Mouse (Mus musculus) lung, adult 18-20 months (tissue): ENCODE results near the gene Ltbp4.

ENCODE experiments used
- DNase-seq, 2 experiments: peaks; one replicate each; pipeline ENCODE4 v3.0.0; 2022; ENCODE audit warnings: mixed read lengths in 2 of 2

Ltbp4 gene

GRCm38 (mm10) chr7:27337175-27337853 lies at the start of gene Ltbp4:
TSS of gene Ltbp4 (minus strand) at chr7:27337692.
- DNase-seq: peak; percentile 60 to 67

GRCm38 (mm10) chr7:27384731-27385130 lies 47.2 kb upstream of the Ltbp4 start:
- peak; percentile 31 to 65 for DNase-seq

- no peak for DNase-seq
Observed at GRCm38 (mm10) chr7:27384134-27384533, 46.6 kb upstream of the Ltbp4 start.

- DNase-seq: no peak
Observed at GRCm38 (mm10) chr7:27383233-27383632, 45.7 kb upstream of the Ltbp4 start.

GRCm38 (mm10) chr7:27381560-27381959 lies 44.1 kb upstream of the Ltbp4 start:
- DNase-seq: no peak

GRCm38 (mm10) chr7:27381009-27381408 lies 43.5 kb upstream of the Ltbp4 start:
- DNase-seq: no peak

- no peak for DNase-seq
Observed at GRCm38 (mm10) chr7:27379836-27380235, 42.3 kb upstream of the Ltbp4 start.

- peak; percentile 34 to 54 for DNase-seq
Observed at GRCm38 (mm10) chr7:27378431-27378830, 40.9 kb upstream of the Ltbp4 start.

GRCm38 (mm10) chr7:27375274-27375673 lies 37.8 kb upstream of the Ltbp4 start:
- no peak for DNase-seq

- DNase-seq: no peak
Observed at GRCm38 (mm10) chr7:27371715-27372462, 34.4 kb upstream of the Ltbp4 start.

GRCm38 (mm10) chr7:27369111-27369510 lies 31.6 kb upstream of the Ltbp4 start:
- DNase-seq: no peak

- DNase-seq: peak in 1 of 2 experiments; percentile 29
Observed at GRCm38 (mm10) chr7:27367976-27368375, 30.5 kb upstream of the Ltbp4 start.

- DNase-seq: no peak
Observed at GRCm38 (mm10) chr7:27366082-27366844, 28.8 kb upstream of the Ltbp4 start.

GRCm38 (mm10) chr7:27364379-27364778 lies 26.9 kb upstream of the Ltbp4 start:
- DNase-seq: no peak

GRCm38 (mm10) chr7:27361283-27361946 lies 23.9 kb upstream of the Ltbp4 start:
- peak; percentile 100 for DNase-seq

- DNase-seq: no peak
Observed at GRCm38 (mm10) chr7:27360749-27361148, 23.3 kb upstream of the Ltbp4 start.

- DNase-seq: no peak
Observed at GRCm38 (mm10) chr7:27359706-27360358, 22.3 kb upstream of the Ltbp4 start.

- DNase-seq: no peak
Observed at GRCm38 (mm10) chr7:27359162-27359561, 21.7 kb upstream of the Ltbp4 start.

- no peak for DNase-seq
Observed at GRCm38 (mm10) chr7:27357595-27357978, 20.1 kb upstream of the Ltbp4 start.

GRCm38 (mm10) chr7:27356861-27357594 lies 19.5 kb upstream of the Ltbp4 start, which contains the start of gene Gm20479:
TSS of gene Gm20479 (minus strand) at chr7:27357419.
- peak in 1 of 2 experiments; percentile 29 for DNase-seq

GRCm38 (mm10) chr7:27356248-27356647 lies 18.8 kb upstream of the Ltbp4 start:
- DNase-seq: peak in 1 of 2 experiments; percentile 29
